In genomic region chr13:112721946-112722729, GRCm38 (mm10) we compare ENCODE assay signal across 8 mouse cellular contexts.
DNase-seq lines count a peak whose midpoint lies in the region; ATAC-seq and TF ChIP-seq lines count a peak whose summit lies in the region.

No protein-coding gene starts in this region.

- H3K4me1 ChIP-seq in heart, embryonic 11.5 days (ENCODE audit: control insufficient read depth, insufficient read depth, low read length): no peaks in the 10 kb centered on the region
- H3K4me1 ChIP-seq in embryonic facial prominence, embryonic 12.5 days: 0 out of 2 replicates have a peak, but pooled peaks cover 3% of the 10 kb centered on the region
- H3K4me1 ChIP-seq in hindbrain, postnatal 0 days (ENCODE audit: insufficient read depth, low read length): no peaks in the 10 kb centered on the region

- ATAC-seq in heart, embryonic 11.5 days (replicated peaks; ENCODE audit: insufficient number of reproducible peaks, low FRiP score, low TSS enrichment): no peak
- no peak for ATAC-seq in embryonic facial prominence, embryonic 12.5 days (ENCODE audit: insufficient number of reproducible peaks, insufficient read depth, low FRiP score, low TSS enrichment)
- ATAC-seq in hindbrain, postnatal 0 days: no peak

- H3K4me2 ChIP-seq in heart, embryonic 11.5 days: no peak overlapping the region
- no peak overlapping the region for H3K4me2 ChIP-seq in embryonic facial prominence, embryonic 12.5 days (replicated peaks)
- H3K4me2 ChIP-seq in hindbrain, postnatal 0 days (ENCODE audit: low read depth, low read length): no peak overlapping the region

- H3K9me3 ChIP-seq in heart, embryonic 11.5 days (replicated peaks; ENCODE audit: control insufficient read depth, low read length): no peaks in the 10 kb centered on the region
- H3K9me3 ChIP-seq in embryonic facial prominence, embryonic 12.5 days: no peaks in the 10 kb centered on the region
- no peaks in the 10 kb centered on the region for H3K9me3 ChIP-seq in hindbrain, postnatal 0 days (ENCODE audit: low read length)

- peak; percentile 98 for DNase-seq in heart, adult 11 months
- DNase-seq in hindbrain, postnatal 0 days (ENCODE audit: low spot score): peak; percentile 42
- peak; percentile 49 to 61 for DNase-seq in left cerebral cortex, postnatal 14 days (ENCODE audit: low spot score in 2 of 2)
- DNase-seq in right cerebral cortex, postnatal 14 days: peak; percentile 22
- DNase-seq in adrenal gland, postnatal 10 days: no peak
- DNase-seq in thymus, adult 18-20 months: no peak

- no peak overlapping the region for H3K27ac ChIP-seq in heart, embryonic 11.5 days (ENCODE audit: low read depth, low read length)
- peak overlapping the region; percentile 69 for H3K27ac ChIP-seq in embryonic facial prominence, embryonic 12.5 days
- H3K27ac ChIP-seq in hindbrain, postnatal 0 days: no peak overlapping the region

- TF ChIP-seq CTCF in hindbrain, postnatal 0 days (IDR thresholded peaks at IDR 0.05; ENCODE audit: low read depth): no peak

- H3K9ac ChIP-seq in heart, embryonic 11.5 days (ENCODE audit: low read depth, low read length): no peak overlapping the region
- H3K9ac ChIP-seq in embryonic facial prominence, embryonic 12.5 days: no peak overlapping the region
- H3K9ac ChIP-seq in hindbrain, postnatal 0 days (replicated peaks; ENCODE audit: low read length): no peak overlapping the region

- no peaks in the 10 kb centered on the region for H3K27me3 ChIP-seq in heart, embryonic 11.5 days (ENCODE audit: control insufficient read depth, insufficient read depth, low read length)
- H3K27me3 ChIP-seq in embryonic facial prominence, embryonic 12.5 days: no peaks in the 10 kb centered on the region
- no peaks in the 10 kb centered on the region for H3K27me3 ChIP-seq in hindbrain, postnatal 0 days (ENCODE audit: insufficient read depth, low read length)

- no peaks in the 10 kb centered on the region for H3K36me3 ChIP-seq in heart, embryonic 11.5 days (ENCODE audit: control insufficient read depth, insufficient read depth, low read length)
- H3K36me3 ChIP-seq in embryonic facial prominence, embryonic 12.5 days: no peaks in the 10 kb centered on the region
- peaks cover 6% of the 10 kb centered on the region; the same call in 1 of the 2 replicates for H3K36me3 ChIP-seq in hindbrain, postnatal 0 days (ENCODE audit: insufficient read depth, low read length)

- no peak overlapping the region for H3K4me3 ChIP-seq in heart, embryonic 11.5 days (ENCODE audit: low read depth, low read length)
- no peak overlapping the region for H3K4me3 ChIP-seq in embryonic facial prominence, embryonic 12.5 days
- no peak overlapping the region for H3K4me3 ChIP-seq in hindbrain, postnatal 0 days (ENCODE audit: low read length)

- 71% methylated on average over 9 of the region's 9 CpGs for WGBS in heart, embryonic 11.5 days (ENCODE audit: insufficient replicate concordance)
- 42% methylated on average over 9 of the region's 9 CpGs for WGBS in embryonic facial prominence, embryonic 12.5 days
- WGBS in hindbrain, postnatal 0 days: 45% methylated on average over 9 of the region's 9 CpGs

- intact Hi-C loops in left cerebral cortex, postnatal 14 days (cut with DNase I): no loop called here

Comparison
In these comparisons a context has a peak if more than half of its experiments do, and no peak if none do; other contexts are left out.
1. DNase-seq: peak in heart, adult 11 months (single experiment), hindbrain, postnatal 0 days (single experiment), left cerebral cortex, postnatal 14 days (2 of 2) and right cerebral cortex, postnatal 14 days (single experiment); none in adrenal gland, postnatal 10 days (single experiment) and thymus, adult 18-20 months (0 of 2).